Mouse (Mus musculus): ENCODE data around the gene Noxred1.
"Not testable (repeated sequence)": the region's sequence is repeated elsewhere in the genome, so short reads cannot be mapped to it uniquely, and the experiment has no call there.

Gene Noxred1

DNA sequence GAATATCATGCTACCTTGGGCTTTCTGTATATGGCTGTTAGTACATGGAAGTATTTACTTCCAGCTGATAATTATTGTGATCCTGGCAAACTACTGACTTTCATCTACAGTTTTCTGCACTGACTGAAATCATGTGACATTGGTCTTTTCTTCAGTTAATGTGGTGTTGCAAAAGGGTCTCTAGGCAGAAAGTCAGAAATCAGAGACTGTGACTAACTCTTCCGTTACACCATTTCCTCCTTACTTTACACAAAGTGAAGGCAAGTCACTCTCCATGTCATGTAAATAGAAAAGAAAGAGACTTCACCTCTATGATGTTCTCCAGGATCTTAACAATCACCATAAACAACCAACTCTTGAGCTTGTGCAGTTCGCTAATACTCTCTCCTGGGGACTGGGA is 8.9 kb downstream of the Noxred1 start:
- no peak for DNase-seq (ENCODE audit: low spot score)

- DNase-seq (ENCODE audit: low spot score) = no peak
These were observed 11.7 kb downstream of the Noxred1 start for GRCm38 (mm10) chr12:87226801-87227200.

GRCm38 (mm10) chr12:87224950-87225349 is 13.6 kb downstream of the Noxred1 start:
- DNase-seq (ENCODE audit: low spot score) = no peak

DNA sequence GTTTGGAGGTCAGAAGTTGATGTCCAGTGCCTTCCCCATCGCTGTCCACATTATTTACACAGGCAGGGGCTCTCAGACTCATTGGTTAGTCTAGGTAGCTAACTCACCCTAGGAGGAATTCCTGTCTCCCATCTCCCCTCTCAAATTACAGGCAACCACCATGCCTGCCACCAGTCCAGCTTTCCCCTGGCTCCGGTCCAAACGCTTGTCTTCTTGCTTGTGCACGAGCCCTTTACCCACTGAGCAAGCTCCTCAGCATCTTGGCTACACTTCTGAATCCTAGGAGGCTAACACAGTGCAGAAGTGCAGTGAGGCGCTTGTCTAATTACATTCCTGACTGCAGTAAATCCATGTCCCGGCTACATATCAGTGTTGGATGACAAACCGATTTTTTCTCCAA is 19.2 kb downstream of the Noxred1 start:
- DNase-seq (ENCODE audit: low spot score) = no peak

DNA sequence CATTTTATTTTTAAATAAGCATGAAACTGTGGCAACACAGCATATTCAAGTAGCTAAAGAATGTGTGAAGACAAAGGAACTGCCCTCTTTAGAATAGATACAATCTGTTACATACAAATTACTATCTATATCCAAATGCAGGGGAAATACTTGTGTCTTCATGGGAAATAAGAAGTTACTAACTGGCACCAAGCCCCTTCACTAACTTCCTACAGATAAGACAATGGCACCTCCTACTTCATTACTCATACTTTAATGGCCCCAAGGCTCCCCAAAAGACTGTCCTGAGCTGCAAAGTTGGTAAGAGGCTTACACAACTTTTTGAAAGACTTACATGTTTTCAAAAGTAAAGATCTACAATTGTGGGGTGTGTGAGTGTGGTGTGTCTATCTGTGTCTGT is 20.9 kb downstream of the Noxred1 start:
- no peak for DNase-seq (ENCODE audit: low spot score)

DNA sequence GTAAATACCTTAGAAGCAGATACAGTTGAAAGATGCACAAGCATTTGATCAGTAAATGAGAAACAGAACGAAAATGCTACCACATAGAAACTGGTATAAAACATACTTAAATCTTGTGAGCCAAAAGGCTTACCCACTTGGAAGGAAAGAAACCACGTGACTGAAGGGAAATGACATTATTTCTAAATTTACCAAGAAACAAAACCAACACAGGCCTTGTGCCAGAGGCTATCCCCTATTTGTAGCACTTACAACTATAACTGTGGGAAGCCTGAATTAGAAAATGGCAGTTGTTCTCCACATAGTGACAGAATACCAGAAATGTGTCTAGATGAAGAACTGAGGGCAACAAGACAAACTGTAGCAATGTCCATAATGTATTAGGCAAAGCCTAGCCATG is 22.5 kb downstream of the Noxred1 start:
- DNase-seq (ENCODE audit: low spot score) = no peak

GRCm38 (mm10) chr12:87212844-87213606 is 25.5 kb downstream of the Noxred1 start:
- DNase-seq (ENCODE audit: low spot score) = no peak

- not testable (repeated sequence) for DNase-seq (ENCODE audit: low spot score)
These were observed 32.7 kb downstream of the Noxred1 start for GRCm38 (mm10) chr12:87205789-87206188.

DNA sequence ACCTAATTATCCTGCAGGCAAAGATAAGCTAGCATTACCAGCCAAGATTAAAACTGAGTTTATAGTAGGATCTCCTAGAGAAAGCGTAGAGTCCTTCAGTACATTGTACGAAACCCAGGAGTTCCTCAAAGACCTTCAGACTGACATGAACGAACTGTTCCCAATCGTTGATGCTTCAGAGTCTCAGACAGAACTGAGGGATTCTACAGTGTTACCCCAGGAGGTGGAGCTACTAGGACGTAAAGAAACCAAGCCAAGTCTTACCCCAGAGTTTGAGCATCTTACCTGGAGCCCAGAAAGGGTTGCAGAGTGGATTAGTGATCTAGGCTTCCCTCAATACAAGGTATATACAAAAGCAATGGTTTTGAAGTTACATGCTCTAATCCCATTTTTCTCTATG is 36.8 kb downstream of the Noxred1 start:
- no peak for DNase-seq (ENCODE audit: low spot score)

GRCm38 (mm10) chr12:87199973-87200586 is 38.5 kb downstream of the Noxred1 start, which contains the start of gene Tmed8:
Tmed8 (minus strand) TSS chr12:87200454.
- peak; percentile 68 for DNase-seq (ENCODE audit: low spot score)

DNA sequence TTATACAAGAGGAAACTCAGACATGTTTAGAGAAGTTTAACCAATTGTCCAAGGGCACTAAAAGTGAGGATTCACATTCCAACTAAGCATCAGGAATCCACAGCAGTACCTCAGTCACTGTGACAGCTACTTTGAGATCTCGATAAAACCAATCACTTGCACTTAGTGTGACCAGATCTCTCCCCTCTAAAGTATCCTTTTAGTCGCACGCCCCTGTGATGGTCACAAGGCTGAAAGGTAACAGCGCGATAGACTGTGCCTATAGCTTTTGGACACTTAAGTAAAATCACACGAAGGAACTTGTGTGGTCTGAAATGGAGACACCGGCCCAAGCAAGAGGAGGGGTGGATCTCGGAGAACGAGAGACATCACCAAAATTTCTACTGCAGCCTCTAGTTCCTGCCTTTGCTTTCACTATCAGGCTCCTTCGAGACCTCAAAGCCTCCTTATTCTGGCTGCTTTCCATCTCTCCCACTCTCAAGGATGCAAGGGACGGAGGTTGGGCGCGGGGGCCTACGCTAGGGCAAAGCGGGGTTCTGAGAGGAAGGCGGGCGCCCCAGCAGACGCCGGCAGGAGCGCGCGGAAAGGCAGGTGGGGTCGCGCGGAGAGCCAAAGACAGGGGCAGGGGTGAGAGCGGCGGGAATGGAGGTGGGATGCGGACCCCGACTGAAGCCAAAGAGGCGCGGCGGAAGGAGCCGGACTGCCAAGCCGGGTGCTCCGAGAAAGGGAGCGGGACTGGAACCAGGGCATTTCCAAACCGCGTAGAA is 39.1 kb downstream of the Noxred1 start, which contains the start of gene Samd15:
Gene Samd15, plus strand, starts transcription at position 518 of the 767 bp plus-strand sequence.
- DNase-seq (ENCODE audit: low spot score) = peak; percentile 25

- DNase-seq (ENCODE audit: low spot score) = no peak
These were observed 39.7 kb downstream of the Noxred1 start for GRCm38 (mm10) chr12:87198792-87199191.

DNA sequence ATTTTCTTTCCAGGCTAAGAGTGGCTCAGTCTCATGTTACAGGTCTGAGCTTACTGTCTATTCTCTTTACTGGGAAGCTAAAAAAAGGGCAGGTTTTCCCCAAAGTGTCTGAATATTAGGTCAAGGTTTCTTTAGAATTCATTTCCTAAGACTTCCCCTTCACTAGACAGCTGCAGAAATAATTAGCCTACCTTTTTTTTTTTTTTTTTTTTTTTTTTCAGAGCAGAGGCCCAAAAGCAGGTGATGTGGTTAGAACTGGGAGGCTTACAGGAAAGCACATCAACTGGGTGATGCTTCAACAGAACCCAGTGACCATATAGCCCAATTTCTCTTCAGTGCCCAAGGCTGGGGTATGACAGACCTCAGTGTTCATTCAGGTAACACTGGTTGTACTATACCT is 42.2 kb downstream of the Noxred1 start:
- no peak for DNase-seq (ENCODE audit: low spot score)

DNA sequence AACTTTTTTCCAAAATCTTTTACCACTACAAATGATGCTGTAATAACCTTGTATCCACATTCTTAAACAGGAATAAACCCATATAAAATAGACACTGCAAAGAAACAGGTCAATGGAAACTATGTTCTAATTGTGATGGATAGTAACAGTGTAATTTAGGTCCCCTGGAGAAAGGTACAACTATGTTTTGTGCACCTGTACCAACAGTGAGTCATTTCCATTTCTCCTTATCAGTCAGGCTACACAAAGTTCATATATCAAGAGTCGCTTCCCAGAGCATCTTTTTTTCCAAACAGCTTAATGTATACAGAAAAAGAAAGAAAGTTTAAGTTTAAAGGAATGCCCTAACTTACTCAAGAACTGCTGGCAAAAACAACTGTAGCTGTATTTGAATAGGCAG is 43.5 kb downstream of the Noxred1 start:
- no peak for DNase-seq (ENCODE audit: low spot score)

DNA sequence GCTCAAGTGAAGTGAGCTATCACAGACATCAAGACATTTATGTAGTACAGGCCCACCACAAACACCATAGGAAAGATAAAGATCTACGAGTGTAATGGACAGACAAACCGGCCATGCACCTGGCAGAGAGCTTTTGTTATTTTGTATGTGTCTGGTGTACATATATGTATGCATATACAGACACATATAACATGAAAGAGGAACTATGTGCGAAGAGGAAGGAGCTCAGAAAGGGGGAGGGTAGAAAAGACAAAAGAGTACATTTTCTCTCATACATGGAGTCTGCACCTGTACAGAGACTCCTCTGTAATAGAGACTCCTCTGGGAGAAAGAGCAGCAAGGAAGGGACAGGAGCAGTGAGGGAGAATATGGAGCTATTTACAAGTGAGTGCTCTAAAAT is 45.5 kb downstream of the Noxred1 start:
- no peak for DNase-seq (ENCODE audit: low spot score)

DNA sequence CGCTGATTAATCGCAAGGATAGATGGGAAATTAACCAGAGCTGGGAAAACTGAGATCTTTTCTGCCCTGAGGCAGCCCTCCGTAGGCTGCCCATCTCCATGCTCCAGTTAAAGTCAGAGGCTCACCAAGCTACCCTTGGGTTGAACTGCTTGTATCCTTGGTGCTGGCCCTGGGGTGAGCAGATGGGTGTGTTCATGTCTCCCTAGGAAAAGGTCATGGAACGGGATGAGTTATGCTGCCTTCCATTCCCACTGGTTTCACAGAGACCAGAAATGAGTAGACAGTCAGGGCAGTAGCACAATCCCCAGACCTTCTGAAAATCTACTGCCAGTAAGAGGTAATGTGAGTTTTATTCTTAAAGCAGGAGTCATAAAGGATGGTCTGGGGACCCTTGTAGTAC is 60.9 kb downstream of the Noxred1 start:
- DNase-seq (ENCODE audit: low spot score) = no peak

- no peak for DNase-seq (ENCODE audit: low spot score)
These were observed 63.2 kb downstream of the Noxred1 start for GRCm38 (mm10) chr12:87175194-87175946.

All from left cerebral cortex, adult 11 months (tissue).